Mouse (Mus musculus) neural tube, embryonic 12.5 days (tissue): ENCODE measurements around the gene Speer4c. TPM values are rescaled to one million over a fixed set of nuclear protein-coding genes. Genes with fewer than 3 reads are reported as not detected.
"Not testable (repeated sequence)": the region's sequence is repeated elsewhere in the genome, so short reads cannot be mapped to it uniquely, and the experiment has no call there.

Source experiments
- ATAC-seq: fragments of 200-750 bp; cut with Nextera tagmentation; 2 replicates; pipeline ENCODE4 v1.8.0; 2017; ENCODE audit warnings: low read depth, mild to moderate bottlenecking, moderate TSS enrichment, moderate library complexity; ENCODE audit not compliant: low FRiP score
- H3K27ac ChIP-seq: fragments of 300-500 bp; sonication (generic); 2 replicates; pipeline ENCODE4 v1.5.1; 2016
- H3K27me3 ChIP-seq: fragments of 300-500 bp; sonication (generic); replicated peaks from 2 replicates; pipeline ENCODE4 v1.6.1; 2016; ENCODE audit warnings: mild to moderate bottlenecking
- H3K36me3 ChIP-seq: fragments of 300-500 bp; sonication (generic); 2 replicates; pipeline ENCODE4 v1.6.1; 2016; ENCODE audit warnings: mild to moderate bottlenecking
- H3K4me1 ChIP-seq: fragments of 300-500 bp; sonication (generic); 2 replicates; pipeline ENCODE4 v1.6.1; 2016
- H3K4me2 ChIP-seq: fragments of 300-500 bp; sonication (generic); replicated peaks from 2 replicates; pipeline ENCODE4 v1.6.1; 2016; ENCODE audit warnings: mild to moderate bottlenecking
- H3K4me3 ChIP-seq: fragments of 300-500 bp; sonication (generic); 2 replicates; pipeline ENCODE4 v1.5.1; 2016
- H3K9ac ChIP-seq: fragments of 300-500 bp; sonication (generic); 2 replicates; pipeline ENCODE4 v1.6.1; 2016; ENCODE audit warnings: mild to moderate bottlenecking
- H3K9me3 ChIP-seq: fragments of 300-500 bp; sonication (generic); 2 replicates; pipeline ENCODE4 v1.6.1; 2016; ENCODE audit warnings: mild to moderate bottlenecking
- WGBS: fragments of 180-500 bp; shearing (Covaris S2); methylation state at CpG from one replicate; pipeline ENCODE4 v1.1.7; 2016; 5-methylcytosine and 5-hydroxymethylcytosine counted together
- polyA plus RNA-seq: library from polyadenylated mRNA; unstranded; fragments of >200 nt; fragmentation: Nextera tagmentation; extraction: Ambion mirVana; gene quantifications from 2 replicates; pipeline ENCODE4 v1.2.1, GENCODE M21; 2016

Gene Speer4c
- polyA plus RNA-seq, 1 experiment from 2014 or later = not detected

DNA sequence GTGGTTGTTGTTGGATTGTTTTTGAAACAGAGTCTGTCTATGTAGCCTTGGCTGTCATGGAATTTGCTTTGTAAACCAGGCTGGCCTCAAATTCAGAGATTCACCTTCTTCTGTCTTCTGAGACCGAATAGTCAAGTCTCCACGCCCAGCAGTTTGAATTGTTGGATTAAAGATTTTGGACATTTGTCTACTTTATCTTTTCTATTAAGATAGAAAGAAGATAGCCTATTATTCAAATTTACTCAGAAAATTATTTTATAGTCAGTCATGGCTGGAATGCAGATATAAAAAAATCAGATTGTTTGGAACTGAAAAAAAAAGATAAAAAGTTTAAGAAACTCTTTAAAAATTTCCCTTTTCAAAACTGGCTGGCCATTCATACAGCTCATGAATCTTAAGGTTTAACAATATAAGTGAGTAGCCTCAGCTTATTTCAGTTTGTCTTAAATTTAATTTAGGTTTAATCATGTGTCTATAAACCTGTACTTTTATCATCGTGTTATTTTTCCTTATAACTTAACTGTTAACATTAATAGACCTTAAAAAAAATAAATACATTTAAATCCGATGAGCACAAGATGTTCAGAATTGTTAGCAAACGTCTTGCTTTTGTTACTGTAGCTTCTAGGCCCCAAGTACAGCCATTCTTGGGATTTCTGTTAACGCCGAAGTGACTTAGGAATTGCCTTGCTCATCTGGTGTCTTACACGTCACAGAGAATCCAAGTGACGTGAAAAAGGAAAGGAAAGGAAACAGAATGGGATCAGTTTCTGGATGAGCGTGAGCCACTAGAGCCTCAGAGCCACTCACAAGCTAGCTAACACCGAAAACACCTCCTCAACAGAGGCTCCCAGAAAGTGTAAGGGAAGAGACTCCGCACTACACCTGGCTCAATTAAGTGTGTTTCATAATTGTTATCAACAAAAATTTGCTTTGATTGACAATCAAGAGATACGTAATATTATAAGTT, 33.8 kb downstream of the Speer4c start:
- not testable (repeated sequence) for H3K4me1 ChIP-seq, H3K9ac ChIP-seq, H3K27me3 ChIP-seq, H3K4me2 ChIP-seq, H3K27ac ChIP-seq, H3K36me3 ChIP-seq, H3K4me3 ChIP-seq
- peak; percentile 81 for ATAC-seq
- peaks cover 15% of the 10 kb centered on the region for H3K9me3 ChIP-seq
- 70% methylated on average over 13 of the region's 13 CpGs for WGBS

DNA sequence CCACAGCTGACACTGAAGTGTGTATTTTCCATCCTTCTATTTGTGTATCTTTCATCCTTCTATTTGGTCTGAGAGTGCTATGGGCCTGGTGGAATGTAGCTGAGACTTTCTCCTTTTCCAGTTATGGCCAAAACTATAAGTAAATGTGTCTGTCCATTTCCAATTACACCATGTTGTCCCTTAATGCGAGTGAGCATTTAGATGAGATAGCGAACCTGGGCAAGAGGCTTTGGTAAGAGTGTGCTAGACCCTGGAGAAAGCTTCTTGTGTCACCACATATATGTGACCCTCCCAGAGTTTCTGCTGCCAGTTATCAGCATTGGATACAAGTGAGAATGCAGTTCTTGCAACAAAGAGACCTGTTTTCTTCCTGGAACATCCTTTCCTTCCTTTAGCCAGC, 35.2 kb downstream of the Speer4c start:
- peaks cover 12% of the 10 kb centered on the region for H3K9me3 ChIP-seq
- H3K4me1 ChIP-seq, H3K4me2 ChIP-seq, H3K4me3 ChIP-seq, H3K36me3 ChIP-seq, H3K27ac ChIP-seq, ATAC-seq, H3K9ac ChIP-seq, H3K27me3 ChIP-seq: not testable (repeated sequence)
- WGBS = 71% methylated on average over 2 of the region's 2 CpGs

DNA sequence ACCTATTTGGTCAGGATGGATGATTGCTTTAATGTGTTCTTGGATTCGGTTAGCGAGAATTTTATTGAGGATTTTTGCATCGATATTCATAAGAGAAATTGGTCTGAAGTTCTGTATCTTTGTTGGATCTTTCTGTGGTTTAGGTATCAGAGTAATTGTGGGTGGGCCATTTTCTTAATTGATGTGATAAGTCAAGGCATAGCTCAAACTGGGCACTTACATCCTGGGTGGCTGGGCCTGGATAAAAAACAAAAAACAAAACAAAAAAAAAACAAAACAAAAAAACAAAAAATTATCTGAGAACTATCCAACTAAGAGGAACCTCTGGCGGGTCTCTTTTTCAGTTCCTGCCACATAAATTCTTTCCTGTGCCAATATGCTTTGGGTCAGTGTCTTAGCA, 36.3 kb downstream of the Speer4c start:
- H3K4me3 ChIP-seq, H3K9ac ChIP-seq, H3K4me1 ChIP-seq, H3K27me3 ChIP-seq, H3K36me3 ChIP-seq, H3K27ac ChIP-seq, H3K4me2 ChIP-seq: not testable (repeated sequence)
- peak; percentile 61; the same call in 1 of the 2 replicates for ATAC-seq
- 87% methylated on average over 4 of the region's 4 CpGs for WGBS
- peaks cover 15% of the 10 kb centered on the region for H3K9me3 ChIP-seq

DNA sequence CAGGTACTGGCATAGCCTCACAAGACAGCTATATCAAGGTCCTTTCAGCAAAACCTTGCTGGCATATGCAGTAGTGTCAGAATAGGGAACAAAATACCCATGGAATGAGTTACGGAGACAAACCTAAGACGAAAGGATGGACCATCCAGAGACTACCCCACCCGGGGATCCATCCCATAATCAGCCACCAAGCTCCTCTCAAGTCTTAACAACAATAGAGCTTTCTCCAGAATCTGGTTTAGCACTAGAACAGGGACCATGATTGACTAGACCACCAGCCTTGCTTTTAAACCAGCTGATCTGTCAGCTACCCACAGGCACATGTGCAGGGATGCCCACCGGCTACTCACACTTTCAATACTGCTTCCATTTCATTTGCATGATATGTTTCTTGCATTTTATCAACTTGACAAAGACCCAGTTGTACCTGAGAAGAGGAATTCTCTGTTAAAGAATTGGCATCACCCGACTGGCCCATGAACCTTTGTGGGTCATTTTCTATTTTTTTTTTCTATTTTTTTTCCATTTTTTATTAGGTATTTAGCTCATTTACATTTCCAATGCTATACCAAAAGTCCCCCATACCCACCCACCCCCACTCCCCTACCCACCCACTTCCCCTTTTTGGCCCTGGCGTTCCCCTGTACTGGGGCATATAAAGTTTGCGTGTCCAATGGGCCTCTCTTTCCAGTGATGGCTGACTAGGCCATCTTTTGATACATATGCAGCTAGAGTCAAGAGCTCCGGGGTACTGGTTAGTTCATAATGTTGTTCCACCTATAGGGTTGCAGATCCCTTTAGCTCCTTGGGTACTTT, 39.4 kb downstream of the Speer4c start:
- not testable (repeated sequence) for H3K27ac ChIP-seq
- WGBS = 89% methylated on average over 5 of the region's 8 CpGs

DNA sequence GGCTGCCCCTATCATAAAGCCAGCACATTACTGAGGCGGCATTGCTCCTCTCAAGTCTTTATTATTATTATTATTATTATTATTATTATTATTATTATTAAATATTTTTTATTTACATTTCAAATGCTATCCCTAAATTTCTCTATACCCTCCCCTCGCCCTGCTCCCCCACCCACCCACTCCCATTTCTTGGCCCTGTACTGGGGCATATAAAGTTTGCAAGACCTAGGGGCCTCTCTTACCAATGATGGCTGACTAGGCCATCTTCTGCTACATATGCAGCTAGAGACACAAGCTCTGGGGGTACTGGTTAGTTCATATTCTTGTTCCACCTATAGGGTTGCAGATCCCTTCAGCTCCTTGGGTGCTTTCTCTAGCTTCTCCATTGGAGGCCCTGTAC, 40.1 kb downstream of the Speer4c start:
- 74% methylated on average over 2 of the region's 2 CpGs for WGBS

More for the DNA sequence above, 39.4 kb downstream of the Speer4c start:
- H3K27me3 ChIP-seq, H3K36me3 ChIP-seq, H3K4me2 ChIP-seq, H3K4me1 ChIP-seq, H3K9ac ChIP-seq, H3K4me3 ChIP-seq: not testable (repeated sequence)
- ATAC-seq = peak; percentile 75
- H3K9me3 ChIP-seq = peaks cover 16% of the 10 kb centered on the region

DNA sequence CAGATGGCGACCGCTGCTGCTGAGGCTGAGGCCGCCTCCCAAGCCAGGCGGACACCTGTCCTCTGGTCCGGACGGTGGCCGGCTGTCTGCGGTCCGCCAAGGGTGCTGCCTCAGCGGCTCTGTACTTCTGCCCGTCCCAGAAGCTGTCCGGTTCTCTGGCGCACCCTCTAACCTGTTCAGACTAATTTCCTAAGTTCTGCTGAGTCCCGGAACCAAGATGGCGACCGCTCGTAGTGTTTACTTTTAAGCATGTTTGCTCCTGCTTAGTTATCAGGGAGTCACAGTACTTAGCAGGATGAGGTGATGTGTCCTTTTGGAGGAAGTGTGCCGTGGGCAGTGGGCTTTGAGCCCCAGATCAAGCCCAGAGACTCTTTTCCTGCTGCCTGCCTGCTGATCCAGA, 43.3 kb downstream of the Speer4c start:
- not testable (repeated sequence) for H3K36me3 ChIP-seq, H3K27ac ChIP-seq, H3K4me2 ChIP-seq, H3K9ac ChIP-seq, H3K27me3 ChIP-seq, H3K9me3 ChIP-seq, H3K4me3 ChIP-seq, H3K4me1 ChIP-seq
- 93% methylated on average over 18 of the region's 18 CpGs for WGBS
- 0 out of 2 replicates have a peak, but pooled peaks have one; percentile 44 for ATAC-seq

More for the DNA sequence above, 40.1 kb downstream of the Speer4c start:
- ATAC-seq, H3K4me1 ChIP-seq, H3K27me3 ChIP-seq, H3K36me3 ChIP-seq, H3K9ac ChIP-seq, H3K4me2 ChIP-seq, H3K4me3 ChIP-seq, H3K27ac ChIP-seq: not testable (repeated sequence)
- H3K9me3 ChIP-seq = peaks cover 12% of the 10 kb centered on the region

DNA sequence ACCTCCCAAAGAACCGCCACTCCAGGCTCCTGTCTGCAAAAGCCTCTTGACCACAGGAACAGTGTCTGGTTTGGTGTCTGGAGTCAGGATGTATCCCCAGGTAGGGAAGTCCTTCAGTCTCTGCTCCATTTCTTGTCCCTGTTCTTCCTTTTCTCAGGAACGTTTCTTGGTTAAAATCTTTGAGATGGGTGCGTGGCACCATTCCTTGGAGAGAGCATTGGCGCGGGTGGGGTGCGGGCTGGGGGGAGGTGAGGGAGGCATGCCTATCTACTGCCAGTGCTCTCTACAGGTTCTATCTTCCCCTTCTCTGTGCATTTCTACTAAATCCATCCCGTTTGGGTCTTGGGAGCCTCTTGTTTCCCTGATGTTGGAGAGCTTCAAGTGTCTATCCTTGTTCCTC, 50.2 kb downstream of the Speer4c start:
- H3K9ac ChIP-seq = not testable (repeated sequence)
- 72% methylated on average over 7 of the region's 7 CpGs for WGBS

More for the DNA sequence above, 50.2 kb downstream of the Speer4c start:
- not testable (repeated sequence) for H3K27ac ChIP-seq, H3K4me2 ChIP-seq, H3K36me3 ChIP-seq, H3K4me3 ChIP-seq, H3K9me3 ChIP-seq, ATAC-seq, H3K27me3 ChIP-seq, H3K4me1 ChIP-seq

Other genes with a start within 250 kb of the Speer4c start
- gene Gm21149, start 237.7 kb downstream of the Speer4c start, polyA plus RNA-seq = not detected in 2 replicates
- gene Gm21190, start 185.0 kb downstream of the Speer4c start, polyA plus RNA-seq = not detected in 2 replicates
- gene Gm21083, start 136.9 kb downstream of the Speer4c start, polyA plus RNA-seq = not detected in 2 replicates
- gene Speer4d, start 95.2 kb downstream of the Speer4c start, polyA plus RNA-seq = not detected in 2 replicates
- not detected in 2 replicates for gene 4930572O03Rik, start 57.2 kb downstream of the Speer4c start, polyA plus RNA-seq
- gene Cacna2d1, start 220.4 kb upstream of the Speer4c start, polyA plus RNA-seq = 36.2 and 37.4 TPM in 2 replicates